Mouse (Mus musculus) hindbrain, embryonic 16.5 days (tissue): ENCODE data around the gene Inhbe. TPM values are rescaled to one million over a fixed set of nuclear protein-coding genes. Genes with fewer than 3 reads are reported as not detected.
A peak's percentile ranks its signal among the peaks of the same experiment; 100 is the strongest.

ENCODE experiments used
- ATAC-seq: fragments of 200-750 bp; cut with Nextera tagmentation; 2 replicates; pipeline ENCODE4 v1.8.0; 2017; ENCODE audit warnings: moderate TSS enrichment, moderate library complexity
- H3K27ac ChIP-seq: fragments of 300-500 bp; sonication (generic); 2 replicates; pipeline ENCODE4 v1.5.1; 2014; ENCODE audit warnings: low read depth, mild to moderate bottlenecking, control low read depth, low read length, moderate library complexity
- H3K27me3 ChIP-seq: fragments of 300-500 bp; sonication (generic); replicated peaks from 2 replicates; pipeline ENCODE4 v1.6.1; 2014; ENCODE audit warnings: low read length; ENCODE audit not compliant: control insufficient read depth, insufficient read depth
- H3K36me3 ChIP-seq: fragments of 300-500 bp; sonication (generic); 2 replicates; pipeline ENCODE4 v1.6.1; 2014; ENCODE audit warnings: mild to moderate bottlenecking, low read length, moderate library complexity, mixed read lengths; ENCODE audit not compliant: control insufficient read depth, insufficient read depth
- H3K4me1 ChIP-seq: fragments of 300-500 bp; sonication (generic); 2 replicates; pipeline ENCODE4 v1.6.1; 2014; ENCODE audit warnings: low read depth, low read length; ENCODE audit not compliant: control insufficient read depth, insufficient read depth
- H3K4me2 ChIP-seq: fragments of 300-500 bp; sonication (generic); 2 replicates; pipeline ENCODE4 v1.6.1; 2014; ENCODE audit warnings: mild to moderate bottlenecking, low read length, control low read depth, moderate library complexity
- H3K4me3 ChIP-seq: fragments of 300-500 bp; sonication (generic); 2 replicates; pipeline ENCODE4 v1.5.1; 2014; ENCODE audit warnings: mild to moderate bottlenecking, low read length, control low read depth, moderate library complexity
- H3K9ac ChIP-seq: fragments of 300-500 bp; sonication (generic); 2 replicates; pipeline ENCODE4 v1.6.1; 2014; ENCODE audit warnings: low read depth, mild to moderate bottlenecking, control low read depth, low read length, moderate library complexity
- H3K9me3 ChIP-seq: fragments of 300-500 bp; sonication (generic); 2 replicates; pipeline ENCODE4 v1.6.1; 2014; ENCODE audit warnings: mild to moderate bottlenecking, low read length, moderate library complexity; ENCODE audit not compliant: control insufficient read depth
- WGBS: fragments of 180-500 bp; shearing (Covaris S2); extraction: QIAGEN DNeasy Blood & Tissue Kit; methylation state at CpG from one replicate; pipeline ENCODE4 v1.1.7; 2014; 5-methylcytosine and 5-hydroxymethylcytosine counted together
- polyA plus RNA-seq: library from polyadenylated mRNA; unstranded; fragments of >200 nt; fragmentation: Nextera tagmentation; extraction: Ambion mirVana; gene quantifications from 2 replicates; pipeline ENCODE4 v1.2.1, GENCODE M21; 2015

Inhbe gene
- polyA plus RNA-seq, 1 experiment from 2014 or later: 0.03 TPM

GRCm38 (mm10) chr10:127369834-127370820 lies 15.9 kb upstream of the Inhbe start, which contains the start of gene Inhbc:
Gene Inhbc, minus strand, starts transcription at chr10:127370431.
- H3K27me3 ChIP-seq: no peaks in the 10 kb centered on the region
- no peak for ATAC-seq
- H3K9ac ChIP-seq: no peak within 1 kb of the TSS
- H3K4me3 ChIP-seq: no peak within 1 kb of the TSS
- H3K9me3 ChIP-seq: no peaks in the 10 kb centered on the region
- WGBS: 71% methylated on average over 22 of the region's 22 CpGs
- no peak within 1 kb of the TSS for H3K27ac ChIP-seq
- H3K4me1 ChIP-seq: no peaks in the 10 kb centered on the region
- H3K36me3 ChIP-seq: no peaks in the 10 kb centered on the region
- no peak within 1 kb of the TSS for H3K4me2 ChIP-seq

- H3K36me3 ChIP-seq: no peaks in the 10 kb centered on the region
- WGBS: 70% methylated on average over 2 of the region's 2 CpGs
Measured at GRCm38 (mm10) chr10:127368273-127368672, 14.1 kb upstream of the Inhbe start.

GRCm38 (mm10) chr10:127367116-127367515 lies 12.9 kb upstream of the Inhbe start:
- Histone ChIP-seq H3K27me3 (no peaks in the 10 kb centered on the region), H3K4me3 (no peak overlapping the region), H3K27ac (no peak overlapping the region), H3K4me1 (no peaks in the 10 kb centered on the region), H3K36me3 (no peaks in the 10 kb centered on the region), H3K9ac (no peak overlapping the region), H3K9me3 (peaks cover 1% of the 10 kb centered on the region; the same call in 1 of the 2 replicates), H3K4me2 (no peak overlapping the region)
- ATAC-seq: no peak
- 71% methylated on average over 5 of the region's 5 CpGs for WGBS

More at GRCm38 (mm10) chr10:127368273-127368672, 14.1 kb upstream of the Inhbe start:
- no peaks in the 10 kb centered on the region for H3K9me3 ChIP-seq
- H3K27me3 ChIP-seq: no peaks in the 10 kb centered on the region
- no peaks in the 10 kb centered on the region for H3K4me1 ChIP-seq
- ATAC-seq: no peak
- no peak overlapping the region for H3K4me2 ChIP-seq
- no peak overlapping the region for H3K27ac ChIP-seq
- H3K9ac ChIP-seq: no peak overlapping the region
- H3K4me3 ChIP-seq: no peak overlapping the region

GRCm38 (mm10) chr10:127360714-127361113 lies 6.5 kb upstream of the Inhbe start:
- H3K27ac ChIP-seq: no peak overlapping the region
- peaks cover 2% of the 10 kb centered on the region; the same call in 1 of the 2 replicates for H3K9me3 ChIP-seq
- H3K36me3 ChIP-seq: no peaks in the 10 kb centered on the region
- WGBS: 90% methylated on average over 3 of the region's 3 CpGs
- H3K4me3 ChIP-seq: no peak overlapping the region
- no peak overlapping the region for H3K9ac ChIP-seq
- no peak for ATAC-seq
- no peaks in the 10 kb centered on the region for H3K27me3 ChIP-seq
- no peak overlapping the region for H3K4me2 ChIP-seq
- H3K4me1 ChIP-seq: no peaks in the 10 kb centered on the region

- Histone ChIP-seq H3K9me3 (no peaks in the 10 kb centered on the region), H3K36me3 (no peaks in the 10 kb centered on the region), H3K9ac (no peak overlapping the region), H3K27me3 (0 out of 2 replicates have a peak, but pooled peaks cover 2% of the 10 kb centered on the region), H3K4me3 (no peak overlapping the region), H3K27ac (no peak overlapping the region), H3K4me1 (no peaks in the 10 kb centered on the region), H3K4me2 (no peak overlapping the region)
- 54% methylated on average over 10 of the region's 10 CpGs for WGBS
- no peak for ATAC-seq
Measured at GRCm38 (mm10) chr10:127355336-127355735, 1.1 kb upstream of the Inhbe start.

GRCm38 (mm10) chr10:127352766-127353165 lies 1.4 kb downstream of the Inhbe start:
- no peaks in the 10 kb centered on the region for H3K36me3 ChIP-seq
- no peak overlapping the region for H3K4me2 ChIP-seq
- no peaks in the 10 kb centered on the region for H3K4me1 ChIP-seq
- H3K9me3 ChIP-seq: no peaks in the 10 kb centered on the region
- no peak overlapping the region for H3K4me3 ChIP-seq
- H3K27me3 ChIP-seq: 0 out of 2 replicates have a peak, but pooled peaks cover 2% of the 10 kb centered on the region
- ATAC-seq: no peak
- H3K9ac ChIP-seq: no peak overlapping the region
- whole genome bisulfite sequencing: 92% methylated on average over 11 of the region's 11 CpGs
- H3K27ac ChIP-seq: no peak overlapping the region

- H3K9ac ChIP-seq: no peak overlapping the region
- no peaks in the 10 kb centered on the region for H3K36me3 ChIP-seq
- H3K4me1 ChIP-seq: no peaks in the 10 kb centered on the region
- H3K4me2 ChIP-seq: no peak overlapping the region
- H3K9me3 ChIP-seq: no peaks in the 10 kb centered on the region
- no peak overlapping the region for H3K4me3 ChIP-seq
- H3K27me3 ChIP-seq: 0 out of 2 replicates have a peak, but pooled peaks cover 2% of the 10 kb centered on the region
- no peak overlapping the region for H3K27ac ChIP-seq
- no peak for ATAC-seq
- WGBS: 90% methylated on average over 9 of the region's 9 CpGs
Measured at GRCm38 (mm10) chr10:127352187-127352586, 2.0 kb downstream of the Inhbe start.

- WGBS: 83% methylated on average over 8 of the region's 8 CpGs
- no peak for ATAC-seq
- Histone ChIP-seq H3K4me2 (no peak overlapping the region), H3K27me3 (0 out of 2 replicates have a peak, but pooled peaks cover 2% of the 10 kb centered on the region), H3K4me1 (no peaks in the 10 kb centered on the region), H3K9me3 (no peaks in the 10 kb centered on the region), H3K4me3 (no peak overlapping the region), H3K9ac (no peak overlapping the region), H3K36me3 (no peaks in the 10 kb centered on the region), H3K27ac (no peak overlapping the region)
Measured at GRCm38 (mm10) chr10:127351719-127352118, 2.5 kb downstream of the Inhbe start.

GRCm38 (mm10) chr10:127351285-127351595 lies 3.0 kb downstream of the Inhbe start:
- H3K4me3 ChIP-seq: no peak overlapping the region
- WGBS: 86% methylated on average over 8 of the region's 8 CpGs
- no peaks in the 10 kb centered on the region for H3K9me3 ChIP-seq
- 0 out of 2 replicates have a peak, but pooled peaks cover 2% of the 10 kb centered on the region for H3K27me3 ChIP-seq
- no peaks in the 10 kb centered on the region for H3K36me3 ChIP-seq
- H3K27ac ChIP-seq: no peak overlapping the region
- no peaks in the 10 kb centered on the region for H3K4me1 ChIP-seq
- peak; percentile 14; the same call in 1 of the 2 replicates for ATAC-seq
- no peak overlapping the region; the same call in 1 of the 2 replicates for H3K4me2 ChIP-seq
- H3K9ac ChIP-seq: no peak overlapping the region
